Mouse (Mus musculus): Measurements from ENCODE around the gene Bpnt1.

GRCm38 (mm10) chr1:185287066-185287465 lies 44.9 kb upstream of the Bpnt1 start:
- TF ChIP-seq GATA1 (IDR thresholded peaks at IDR 0.05; ENCODE audit: borderline replicate concordance, low read length) (no peak), FLI1 (IDR thresholded peaks at IDR 0.05; ENCODE audit: low read length) (no peak)
